Comparison of ENCODE assay signal across 8 mouse cellular contexts in genomic region chr8:71591017-71591416, GRCm38 (mm10). TPM values are rescaled to one million over a fixed set of nuclear protein-coding genes. Genes with fewer than 3 reads are reported as not detected.
DNase-seq lines count a peak whose midpoint lies in the region; ATAC-seq lines count a peak whose summit lies in the region.

No protein-coding gene starts in this region.

- DNase-seq in kidney, adult 9 months: no peak
- no peak for DNase-seq in midbrain, embryonic 14.5 days
- DNase-seq in urinary bladder, postnatal 14 days (ENCODE audit: low spot score): no peak
- DNase-seq in left cerebral cortex, adult 9 months (ENCODE audit: low spot score in 2 of 2): no peak
- no peak for DNase-seq in cerebellum, postnatal 25 days

- H3K36me3 ChIP-seq in kidney, embryonic 14.5 days (ENCODE audit: control insufficient read depth, insufficient read depth, low read length): peaks cover 3% of the 10 kb centered on the region; the same call in 1 of the 2 replicates
- H3K36me3 ChIP-seq in hindbrain, embryonic 13.5 days: peaks cover 29% of the 10 kb centered on the region
- peaks cover 6% of the 10 kb centered on the region; the same call in 1 of the 2 replicates for H3K36me3 ChIP-seq in midbrain, embryonic 14.5 days (ENCODE audit: control insufficient read depth, insufficient read depth, low read length)

- ATAC-seq in kidney, embryonic 14.5 days (ENCODE audit: low FRiP score, low TSS enrichment): no peak
- no peak for ATAC-seq in hindbrain, embryonic 13.5 days (ENCODE audit: low FRiP score)
- ATAC-seq in midbrain, embryonic 14.5 days (ENCODE audit: low FRiP score, low TSS enrichment): no peak

- peak overlapping the region; percentile 95 for H3K9ac ChIP-seq in kidney, embryonic 14.5 days (ENCODE audit: low read depth, low read length)
- H3K9ac ChIP-seq in hindbrain, embryonic 13.5 days: peak overlapping the region; percentile 96
- H3K9ac ChIP-seq in midbrain, embryonic 14.5 days (replicated peaks; ENCODE audit: low read length): peak overlapping the region; percentile 97

- H3K9me3 ChIP-seq in kidney, embryonic 14.5 days (ENCODE audit: control insufficient read depth, low read length): no peaks in the 10 kb centered on the region
- no peaks in the 10 kb centered on the region for H3K9me3 ChIP-seq in hindbrain, embryonic 13.5 days
- H3K9me3 ChIP-seq in midbrain, embryonic 14.5 days (ENCODE audit: control insufficient read depth, low read length): no peaks in the 10 kb centered on the region

- no peak overlapping the region; the same call in 1 of the 2 replicates for H3K27ac ChIP-seq in kidney, embryonic 14.5 days (ENCODE audit: low read depth, low read length)
- no peak overlapping the region for H3K27ac ChIP-seq in brown adipose tissue, adult 24 weeks (replicated peaks; ENCODE audit: low read depth, low read length)
- peak overlapping the region; percentile 99 for H3K27ac ChIP-seq in hindbrain, embryonic 13.5 days
- H3K27ac ChIP-seq in midbrain, embryonic 14.5 days (replicated peaks; ENCODE audit: low read depth, low read length): peak overlapping the region; percentile 99

- peak overlapping the region; percentile 94 for H3K4me2 ChIP-seq in kidney, embryonic 14.5 days (replicated peaks; ENCODE audit: low read depth, low read length)
- H3K4me2 ChIP-seq in hindbrain, embryonic 13.5 days: peak overlapping the region; percentile 85
- peak overlapping the region; percentile 97 for H3K4me2 ChIP-seq in midbrain, embryonic 14.5 days (ENCODE audit: low read length)

- H3K27me3 ChIP-seq in kidney, embryonic 14.5 days (ENCODE audit: control insufficient read depth, insufficient read depth, low read length): no peaks in the 10 kb centered on the region
- H3K27me3 ChIP-seq in hindbrain, embryonic 13.5 days: no peaks in the 10 kb centered on the region
- H3K27me3 ChIP-seq in midbrain, embryonic 14.5 days (ENCODE audit: control insufficient read depth, insufficient read depth, low read length): no peaks in the 10 kb centered on the region

- peak overlapping the region; percentile 72 for H3K4me3 ChIP-seq in kidney, embryonic 14.5 days (ENCODE audit: low read length)
- H3K4me3 ChIP-seq in brown adipose tissue, adult 24 weeks (ENCODE audit: insufficient read depth, low read depth, low read length): peak overlapping the region; percentile 84
- H3K4me3 ChIP-seq in hindbrain, embryonic 13.5 days: peak overlapping the region; percentile 66
- H3K4me3 ChIP-seq in midbrain, embryonic 14.5 days (replicated peaks; ENCODE audit: low read depth, low read length): peak overlapping the region; percentile 74

- peaks cover 13% of the 10 kb centered on the region for H3K4me1 ChIP-seq in kidney, embryonic 14.5 days (ENCODE audit: control insufficient read depth, insufficient read depth, low read length)
- peaks cover 12% of the 10 kb centered on the region for H3K4me1 ChIP-seq in brown adipose tissue, adult 24 weeks (ENCODE audit: control insufficient read depth, insufficient read depth, insufficient read length, low read length)
- H3K4me1 ChIP-seq in hindbrain, embryonic 13.5 days (replicated peaks): peaks cover 34% of the 10 kb centered on the region
- peaks cover 21% of the 10 kb centered on the region for H3K4me1 ChIP-seq in midbrain, embryonic 14.5 days (ENCODE audit: control insufficient read depth, insufficient read depth, low read length)

- WGBS in kidney, embryonic 14.5 days: 17% methylated on average over 5 of the region's 5 CpGs
- 26% methylated on average over 5 of the region's 5 CpGs for WGBS in hindbrain, embryonic 13.5 days
- WGBS in midbrain, embryonic 14.5 days: 33% methylated on average over 5 of the region's 5 CpGs

RNA-seq across cellular contexts. Expression of gene Pgls, which starts 1.0 kb away (rescaled TPM):
- 283 and 289 TPM in 2 replicates for polyA plus RNA-seq in kidney, embryonic 14.5 days (2014; fragmentation: Nextera tagmentation; extraction: Ambion mirVana)
- 181 and 189 TPM in 2 replicates for polyA plus RNA-seq in brown adipose tissue, adult 24 weeks (2012; ENCODE audit: insufficient read depth, insufficient read length, missing spikeins)
- 197 and 204 TPM in 2 replicates for polyA plus RNA-seq in hindbrain, embryonic 13.5 days (2015; fragmentation: Nextera tagmentation; extraction: Ambion mirVana)
- 241 and 269 TPM in 2 replicates for polyA plus RNA-seq in midbrain, embryonic 14.5 days (2014; fragmentation: Nextera tagmentation; extraction: Ambion mirVana)

RNA-seq across cellular contexts. Expression of gene Fam129c, which starts 6.4 kb away (rescaled TPM):
- 2.7 and 3.4 TPM in 2 replicates for polyA plus RNA-seq in kidney, embryonic 14.5 days (2014; fragmentation: Nextera tagmentation; extraction: Ambion mirVana)
- polyA plus RNA-seq in brown adipose tissue, adult 24 weeks (2012; ENCODE audit: insufficient read depth, insufficient read length, missing spikeins): 1.5 TPM in 1 of 2 replicates, not detected in the other
- 6.9 and 8.2 TPM in 2 replicates for polyA plus RNA-seq in hindbrain, embryonic 13.5 days (2015; fragmentation: Nextera tagmentation; extraction: Ambion mirVana)
- 6.3 and 8.5 TPM in 2 replicates for polyA plus RNA-seq in midbrain, embryonic 14.5 days (2014; fragmentation: Nextera tagmentation; extraction: Ambion mirVana)

RNA-seq across cellular contexts. Expression of gene Colgalt1, which starts 19.8 kb away (rescaled TPM):
- polyA plus RNA-seq in kidney, embryonic 14.5 days (2014; fragmentation: Nextera tagmentation; extraction: Ambion mirVana): 61.4 and 76.8 TPM in 2 replicates
- 15.1 and 20.1 TPM in 2 replicates for polyA plus RNA-seq in brown adipose tissue, adult 24 weeks (2012; ENCODE audit: insufficient read depth, insufficient read length, missing spikeins)
- polyA plus RNA-seq in hindbrain, embryonic 13.5 days (2015; fragmentation: Nextera tagmentation; extraction: Ambion mirVana): 57.5 and 63.2 TPM in 2 replicates
- 60.4 and 70.3 TPM in 2 replicates for polyA plus RNA-seq in midbrain, embryonic 14.5 days (2014; fragmentation: Nextera tagmentation; extraction: Ambion mirVana)

RNA-seq across cellular contexts. Expression of gene Slc27a1, which starts 22.3 kb away (rescaled TPM):
- polyA plus RNA-seq in kidney, embryonic 14.5 days (2014; fragmentation: Nextera tagmentation; extraction: Ambion mirVana): 26.5 and 30.9 TPM in 2 replicates
- 71.7 and 118 TPM in 2 replicates for polyA plus RNA-seq in brown adipose tissue, adult 24 weeks (2012; ENCODE audit: insufficient read depth, insufficient read length, missing spikeins)
- polyA plus RNA-seq in hindbrain, embryonic 13.5 days (2015; fragmentation: Nextera tagmentation; extraction: Ambion mirVana): 78.5 and 81.9 TPM in 2 replicates
- 33.5 and 41.6 TPM in 2 replicates for polyA plus RNA-seq in midbrain, embryonic 14.5 days (2014; fragmentation: Nextera tagmentation; extraction: Ambion mirVana)

RNA-seq across cellular contexts. Expression of gene Nxnl1, which starts 24.6 kb away (rescaled TPM):
- polyA plus RNA-seq in kidney, embryonic 14.5 days (2014; fragmentation: Nextera tagmentation; extraction: Ambion mirVana): 0.16 and 0.27 TPM in 2 replicates
- 0.50 and 1.5 TPM in 2 replicates for polyA plus RNA-seq in brown adipose tissue, adult 24 weeks (2012; ENCODE audit: insufficient read depth, insufficient read length, missing spikeins)
- not detected in 2 replicates for polyA plus RNA-seq in hindbrain, embryonic 13.5 days (2015; fragmentation: Nextera tagmentation; extraction: Ambion mirVana)
- not detected in 2 replicates for polyA plus RNA-seq in midbrain, embryonic 14.5 days (2014; fragmentation: Nextera tagmentation; extraction: Ambion mirVana)

Comparison
In these comparisons a context has a peak if more than half of its experiments do, and no peak if none do; other contexts are left out.
1. H3K27ac ChIP-seq: peak in hindbrain, embryonic 13.5 days (single experiment) and midbrain, embryonic 14.5 days (single experiment); none in kidney, embryonic 14.5 days (single experiment) and brown adipose tissue, adult 24 weeks (single experiment).
2. Peak in every context shown above with its lines, with median percentiles within 50 percentile points of each other: H3K4me2 ChIP-seq, H3K4me3 ChIP-seq and H3K9ac ChIP-seq.